Mouse (Mus musculus) ES-CJ7 (cell line): ENCODE results near the gene Gm17359.

Experiments
- DNase-seq: peaks from one replicate; pipeline ENCODE4 v3.0.0; 2011; ENCODE audit warnings: low read depth, low spot score

Gene Gm17359

DNA sequence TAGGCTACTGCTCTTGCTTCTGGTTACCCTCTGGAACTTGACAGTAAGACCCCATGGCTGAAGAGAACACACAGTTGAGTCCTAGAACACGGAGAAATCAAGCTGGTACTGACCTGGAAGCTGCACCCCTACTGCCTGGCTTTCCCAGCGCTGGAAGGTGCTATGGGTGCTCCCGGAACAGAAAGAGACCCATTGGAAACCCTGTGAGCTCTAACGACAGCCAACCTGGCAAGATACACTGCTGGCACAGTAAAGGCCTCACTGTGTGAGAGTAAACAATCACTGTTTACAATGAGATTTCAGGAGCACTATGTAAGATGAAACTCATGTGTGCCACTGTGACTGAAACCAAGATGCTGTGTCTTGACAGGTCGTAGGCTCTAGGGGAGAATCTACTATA lies 78.6 kb downstream of the Gm17359 start:
- DNase-seq, result no peak

DNA sequence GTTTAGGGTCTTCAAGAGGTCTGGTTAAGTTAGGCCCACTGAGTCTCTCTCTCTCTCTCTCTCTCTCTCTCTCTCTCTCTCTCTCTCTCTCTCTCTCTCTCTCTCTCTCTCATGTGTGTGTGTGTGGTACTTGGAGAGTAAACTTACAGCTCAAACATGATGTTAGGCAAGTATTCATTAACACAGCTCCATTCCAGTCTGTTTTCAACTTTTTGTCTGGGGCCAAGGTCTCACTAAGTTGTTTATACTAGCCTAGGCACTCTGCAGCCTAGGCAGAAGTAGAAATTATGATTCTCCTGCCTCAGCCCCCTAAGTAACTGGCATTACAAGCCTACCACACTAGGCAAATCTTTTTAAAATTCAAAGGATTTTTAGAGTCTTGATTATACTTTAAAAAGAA lies 79.5 kb downstream of the Gm17359 start:
- DNase-seq, result no peak

DNA sequence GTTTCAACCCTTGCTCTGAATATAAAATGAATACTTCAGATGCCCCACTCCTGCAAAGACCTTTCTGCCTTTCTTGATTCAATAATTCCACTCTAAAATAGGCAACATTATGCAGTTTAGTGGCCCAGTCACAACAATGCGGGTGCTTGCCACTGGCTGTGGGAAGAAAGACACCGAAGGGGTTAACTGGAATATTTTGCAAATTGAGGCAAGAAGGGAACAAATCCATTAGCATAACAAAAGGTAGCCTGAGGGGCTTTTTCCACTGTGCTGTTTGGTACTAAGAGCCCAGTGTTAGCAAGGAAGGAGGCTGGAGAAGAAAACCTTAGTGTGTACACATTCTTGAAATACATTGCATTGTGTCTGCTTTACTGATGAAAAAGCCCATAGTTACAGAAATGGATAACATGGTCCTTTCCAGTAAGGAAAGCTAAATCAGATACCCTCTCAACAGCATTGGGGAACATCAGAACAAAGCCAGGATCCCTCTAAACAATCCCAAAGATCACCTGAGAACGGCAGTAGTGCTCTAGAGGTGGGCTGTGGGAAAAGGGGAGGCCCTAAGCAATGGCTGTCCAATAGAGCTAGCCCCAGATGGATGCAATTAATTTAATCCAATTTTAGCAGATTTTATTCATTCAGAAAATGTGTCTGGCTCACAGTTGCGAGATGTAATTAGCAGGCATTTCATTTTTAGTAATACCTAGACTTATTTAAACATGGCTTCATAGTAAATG lies 80.7 kb downstream of the Gm17359 start:
- DNase-seq, result peak; percentile 86

DNA sequence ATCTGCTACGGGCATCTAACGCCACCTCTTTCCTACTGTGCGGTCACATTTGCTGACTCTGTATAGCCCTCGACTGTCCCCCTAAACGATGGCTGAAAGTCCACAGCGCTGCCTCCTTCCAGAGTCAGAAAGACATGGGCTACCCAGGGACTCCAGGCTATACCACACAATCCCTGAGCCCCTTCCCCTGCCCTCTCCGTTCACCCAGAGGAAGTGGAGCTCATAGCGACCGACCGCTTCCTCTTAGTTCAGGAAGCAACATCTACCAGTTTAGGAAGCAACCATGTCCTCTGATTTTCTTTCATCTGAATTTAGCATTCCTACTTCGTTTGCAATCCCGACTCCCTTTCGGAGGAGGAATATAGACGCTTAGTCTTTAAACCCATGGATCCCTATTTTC lies 82.5 kb downstream of the Gm17359 start:
- DNase-seq, result no peak

DNA sequence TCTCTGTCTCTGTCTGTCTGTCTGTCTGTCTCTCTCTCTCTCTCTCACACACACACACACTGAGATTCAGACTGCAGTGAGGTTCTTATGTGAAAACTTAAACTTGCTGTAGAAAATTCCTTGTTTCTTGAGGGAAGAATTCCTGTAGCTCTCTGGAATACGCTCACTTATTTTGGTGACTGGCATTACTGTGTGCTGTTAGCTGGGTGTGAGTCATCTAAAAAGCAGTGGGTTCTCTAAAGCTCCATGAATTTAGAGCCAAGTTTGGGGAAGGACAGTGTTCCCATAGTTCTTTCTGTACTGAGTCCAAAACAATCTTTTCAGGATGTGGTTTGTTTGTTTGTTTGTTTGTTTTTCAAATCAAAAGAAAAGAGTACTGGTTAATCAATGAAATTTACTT lies 89.0 kb downstream of the Gm17359 start:
- DNase-seq, result no peak

DNA sequence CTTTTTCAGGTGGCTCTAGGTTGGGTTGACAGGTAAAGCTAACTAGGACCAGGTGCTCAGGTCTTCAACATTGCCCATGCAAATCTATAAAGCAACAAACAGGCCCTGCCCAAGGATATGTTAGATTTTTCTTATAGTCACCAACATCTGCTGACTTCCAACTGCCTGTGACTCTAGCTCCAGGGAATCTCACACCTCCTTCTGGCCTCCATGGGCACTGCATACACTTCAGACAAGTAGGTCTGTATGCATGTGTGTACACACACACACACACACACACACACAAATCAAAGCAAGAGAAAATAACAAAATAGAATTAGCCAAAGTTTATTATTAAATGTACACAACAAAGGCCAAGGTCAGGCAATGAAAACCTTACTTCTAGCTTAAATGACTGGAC lies 97.1 kb downstream of the Gm17359 start:
- DNase-seq, result peak; percentile 42

DNA sequence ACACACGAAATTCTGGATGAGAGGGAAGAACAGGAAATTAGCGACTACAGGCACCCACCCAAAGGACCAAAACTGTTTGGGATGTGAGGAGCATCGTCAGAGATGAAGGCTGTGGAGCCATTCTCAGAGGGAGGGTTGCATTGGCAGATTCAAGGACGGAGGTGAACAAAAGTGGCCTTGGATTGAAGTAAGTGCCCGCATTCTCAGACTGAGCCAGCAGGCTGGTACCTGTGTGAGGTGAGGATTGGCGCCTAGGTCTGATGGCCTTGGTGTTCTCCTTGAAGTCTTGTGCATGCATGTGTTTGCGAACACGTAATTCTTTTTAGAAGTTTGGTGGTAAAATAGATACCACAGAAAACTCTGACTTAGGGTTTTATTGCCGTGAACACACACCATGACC lies 98.0 kb downstream of the Gm17359 start:
- DNase-seq, result peak; percentile 48

DNA sequence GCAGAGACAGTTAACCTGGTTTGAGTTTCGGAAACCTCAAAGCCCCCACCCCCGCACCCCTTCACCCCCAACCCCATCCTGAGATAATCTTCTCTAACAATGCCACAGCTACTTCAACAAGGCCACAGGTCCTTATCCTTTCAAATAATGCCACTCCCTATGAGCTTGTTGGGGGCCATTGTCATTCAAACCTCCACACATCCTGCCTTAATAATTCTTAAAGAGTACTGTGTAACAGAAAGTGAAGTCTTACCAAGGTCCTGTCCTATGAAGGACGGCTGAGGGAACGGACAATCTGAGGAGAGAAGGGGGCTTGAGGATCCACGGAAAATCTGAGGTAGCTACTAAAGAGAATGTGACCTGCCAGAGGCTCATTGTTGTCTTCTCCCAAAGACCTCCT lies 98.5 kb downstream of the Gm17359 start:
- peak; percentile 90 for DNase-seq

DNA sequence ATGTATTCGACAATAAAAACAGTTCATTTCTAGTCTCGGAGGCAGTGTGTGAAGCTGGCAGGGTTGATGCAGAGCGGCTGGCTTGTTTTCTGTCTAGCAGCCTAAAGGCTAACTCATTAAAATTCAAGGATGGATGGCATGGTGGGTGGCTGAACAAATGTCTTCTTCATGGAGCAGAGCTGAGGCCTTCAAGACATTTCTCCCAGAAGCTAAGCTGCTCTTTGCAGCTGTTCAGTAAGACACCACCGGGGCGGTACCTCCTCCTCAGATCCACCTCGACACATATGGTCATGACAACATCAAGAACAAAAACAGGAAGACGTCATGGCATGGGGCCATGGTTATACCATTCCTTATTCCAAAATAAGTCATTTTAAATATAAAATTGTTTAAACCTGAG lies 99.7 kb downstream of the Gm17359 start:
- no peak for DNase-seq

DNA sequence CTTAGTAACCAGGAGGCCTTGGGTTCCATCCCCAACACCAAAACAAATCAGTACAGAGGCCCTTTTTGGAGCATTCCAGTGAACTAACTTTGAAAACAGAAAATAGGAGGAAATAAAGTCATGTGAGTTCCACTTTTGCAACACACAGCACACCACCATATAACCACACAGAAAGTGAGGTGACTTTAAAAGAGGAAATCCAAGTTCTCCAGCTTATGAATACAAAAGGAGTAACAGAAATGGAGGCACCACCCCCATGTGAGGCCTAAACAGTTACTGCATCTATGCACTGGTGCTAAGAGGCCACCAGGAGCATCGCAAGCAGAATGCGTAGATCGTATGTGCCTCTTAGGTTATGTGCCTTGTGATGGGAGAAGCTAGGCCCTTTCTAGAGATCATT lies 101.8 kb downstream of the Gm17359 start:
- DNase-seq, result no peak

DNA sequence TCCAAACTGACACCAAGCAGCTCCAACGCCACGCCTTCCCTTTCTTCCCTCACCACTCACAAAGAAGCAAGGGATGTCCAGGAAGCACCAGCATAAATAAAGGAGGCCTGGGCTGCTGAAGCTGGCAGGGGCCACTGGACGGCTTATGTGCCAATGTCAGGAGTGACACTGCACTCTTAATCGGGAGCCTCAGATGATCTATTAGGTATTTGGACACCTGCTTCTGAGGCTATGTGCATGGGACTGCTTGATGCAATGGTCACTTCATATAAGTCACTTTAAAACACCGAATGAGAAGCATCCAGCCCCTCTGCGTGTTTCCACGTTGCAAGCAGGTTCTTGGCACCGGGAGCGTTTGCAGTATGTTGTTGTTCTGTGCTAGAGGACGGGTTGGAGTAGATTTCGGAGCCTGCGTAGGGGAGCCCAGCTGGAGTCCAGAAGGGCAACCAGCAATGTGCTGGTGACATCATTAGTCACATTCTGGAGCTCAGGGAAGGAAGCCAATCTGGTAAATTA lies 104.6 kb downstream of the Gm17359 start:
- no peak for DNase-seq

DNA sequence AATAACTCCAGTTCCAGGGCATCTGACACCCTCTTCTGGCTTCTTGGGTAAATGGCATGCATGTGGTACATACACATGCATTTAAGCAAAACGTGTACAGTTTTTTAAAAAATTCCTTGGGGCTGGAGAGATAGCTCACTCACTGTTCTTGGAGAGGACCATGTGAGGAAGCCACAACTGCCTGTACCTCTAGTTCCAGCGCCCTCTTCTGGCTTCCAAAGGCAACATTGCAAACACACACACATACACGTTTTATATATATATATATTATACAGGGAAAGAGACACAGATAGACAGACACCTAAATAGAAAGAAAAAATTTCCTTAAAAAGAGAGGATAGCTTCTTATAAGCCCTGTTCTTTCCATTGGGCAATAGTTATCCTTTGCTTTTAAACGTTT lies 107.4 kb downstream of the Gm17359 start:
- DNase-seq, result peak; percentile 37

DNA sequence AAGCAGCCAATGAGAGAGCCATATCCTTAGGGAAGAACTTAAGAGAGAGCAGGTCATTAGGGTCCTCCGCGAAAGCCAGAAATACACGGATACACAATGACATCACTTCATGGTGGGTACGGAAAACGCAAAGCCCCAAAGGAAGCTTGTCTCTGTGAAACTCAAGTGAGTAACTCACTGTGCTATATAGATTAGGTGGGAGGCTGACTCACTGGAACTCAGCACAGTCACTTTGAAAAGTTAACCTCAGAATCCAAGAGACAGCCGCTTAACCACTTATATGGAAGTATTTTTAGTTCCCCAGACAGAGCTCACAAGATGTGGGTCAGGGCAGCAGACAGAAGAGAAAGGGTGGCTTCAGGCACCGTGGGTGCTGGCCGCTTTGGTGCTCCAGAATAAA lies 108.6 kb downstream of the Gm17359 start:
- no peak for DNase-seq

DNA sequence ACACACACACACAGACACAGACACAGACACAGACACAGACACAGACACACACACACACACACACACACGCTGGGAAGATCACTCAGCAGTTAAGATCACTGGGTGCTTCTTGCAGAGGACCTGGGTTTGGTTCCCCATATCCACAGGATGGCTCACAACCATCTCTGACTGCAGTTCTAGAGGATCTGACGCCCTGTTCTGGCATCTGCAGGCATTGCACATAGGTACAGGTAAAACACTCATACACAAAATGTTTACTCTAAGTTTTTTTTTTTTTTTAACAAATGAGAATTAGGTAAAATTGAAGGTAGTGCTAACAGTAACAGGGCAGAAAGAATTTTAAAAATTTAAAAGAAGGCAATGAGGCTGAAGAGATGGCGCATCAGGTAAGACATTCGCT lies 109.7 kb downstream of the Gm17359 start:
- DNase-seq, result peak; percentile 67

DNA sequence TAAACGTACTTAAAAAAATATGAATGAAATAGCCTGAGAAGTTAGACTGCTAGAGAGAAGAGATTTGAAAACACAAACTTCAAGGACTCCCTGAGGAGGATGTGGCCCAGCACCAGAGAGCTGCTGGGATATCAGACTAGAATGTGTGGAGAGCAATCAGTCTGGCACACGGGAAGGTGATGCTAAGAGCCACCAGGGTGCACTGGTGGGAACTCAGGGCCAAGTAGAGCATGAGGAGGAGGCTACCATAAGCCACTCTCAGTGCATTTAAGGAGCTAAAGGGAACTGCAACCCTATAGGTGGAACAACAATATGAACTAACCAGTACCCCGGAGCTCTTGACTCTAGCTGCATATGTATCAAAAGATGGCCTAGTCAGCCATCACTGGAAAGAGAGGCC lies 110.2 kb downstream of the Gm17359 start:
- peak; percentile 31 for DNase-seq

DNA sequence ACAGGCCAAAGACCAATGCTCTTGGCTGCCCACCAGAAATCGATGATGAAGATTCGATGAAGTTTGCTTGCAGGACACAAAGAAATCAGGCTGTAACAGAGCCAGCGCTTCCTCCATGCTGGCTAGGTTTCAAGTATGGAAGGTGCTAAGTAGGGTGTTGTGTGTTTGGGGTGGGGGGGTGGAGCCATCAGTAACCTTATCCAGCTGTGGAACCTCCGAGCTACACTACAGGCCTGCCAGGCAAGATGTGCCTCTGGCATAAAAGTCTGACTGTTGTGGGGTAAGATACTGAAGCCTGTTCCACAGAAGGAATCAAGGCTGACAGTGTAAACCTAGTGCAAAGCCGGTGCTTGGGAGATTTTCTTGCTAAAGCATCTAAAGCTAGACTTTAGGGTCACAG lies 112.0 kb downstream of the Gm17359 start:
- DNase-seq, result no peak

DNA sequence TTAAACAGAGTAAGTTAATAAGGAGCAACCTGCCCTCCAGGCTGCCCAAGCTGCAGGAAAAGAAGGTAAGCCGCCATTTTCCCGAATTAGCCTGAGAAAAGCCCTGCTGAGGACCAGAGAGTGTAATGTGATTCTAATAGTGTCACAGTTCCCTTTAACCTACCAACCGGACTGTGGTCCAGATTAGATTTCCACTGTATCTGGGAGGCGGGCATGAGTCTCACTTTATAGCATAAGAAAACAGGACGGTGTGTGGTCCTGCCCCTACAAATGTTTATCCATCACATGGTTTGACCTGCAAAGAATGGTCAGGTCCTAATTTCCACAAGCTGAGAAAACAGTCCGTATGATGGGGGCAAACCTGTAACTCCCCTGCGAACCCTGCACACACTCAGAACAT lies 112.9 kb downstream of the Gm17359 start:
- DNase-seq, result no peak

DNA sequence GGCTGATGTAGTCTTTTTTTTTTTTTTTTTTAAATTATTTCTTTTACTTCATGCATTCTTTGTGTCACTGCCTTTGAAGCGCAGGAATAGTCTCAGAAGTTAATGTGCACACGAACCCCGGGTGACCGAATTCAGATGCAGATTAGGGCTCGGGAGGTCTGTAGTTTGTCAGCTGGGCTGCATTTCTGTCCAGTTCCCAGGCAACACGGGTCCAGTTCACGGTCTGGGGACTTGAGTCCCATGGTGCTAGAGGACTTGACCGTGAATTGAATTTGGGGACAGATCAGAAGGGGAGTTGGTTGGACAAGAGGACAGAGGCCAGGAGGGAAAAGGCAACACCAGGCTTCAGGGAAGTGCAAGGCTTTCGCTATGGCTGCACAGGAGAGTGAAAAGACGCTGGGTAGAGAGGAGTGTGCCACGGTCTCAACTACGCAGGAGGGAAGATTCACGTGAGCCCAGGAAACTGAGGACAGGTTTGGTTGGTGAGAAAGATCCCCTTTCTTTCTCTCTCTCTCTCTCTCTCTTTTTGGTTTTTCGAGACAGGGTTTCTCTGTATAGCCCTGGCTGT lies 116.3 kb downstream of the Gm17359 start:
- peak; percentile 14 for DNase-seq

DNA sequence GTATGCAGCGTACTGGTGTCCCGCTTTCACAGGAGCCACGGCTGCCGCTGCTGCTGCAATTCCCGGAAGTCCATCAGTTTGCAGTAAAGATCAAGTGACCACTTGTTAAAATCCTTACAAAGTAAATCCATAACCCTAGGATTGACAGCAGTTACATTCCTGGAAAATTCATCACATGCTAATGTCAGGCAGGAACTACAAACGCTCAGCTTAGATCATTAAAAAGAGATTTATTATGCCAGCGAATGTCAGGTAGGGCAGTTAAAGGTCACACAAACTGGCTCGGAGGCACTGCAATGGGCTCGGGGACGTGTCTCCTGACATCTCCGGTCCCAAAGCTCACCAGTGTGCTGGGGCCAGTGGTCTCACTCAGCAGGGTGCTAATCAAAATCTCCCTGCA lies 119.3 kb downstream of the Gm17359 start:
- DNase-seq, result no peak

DNA sequence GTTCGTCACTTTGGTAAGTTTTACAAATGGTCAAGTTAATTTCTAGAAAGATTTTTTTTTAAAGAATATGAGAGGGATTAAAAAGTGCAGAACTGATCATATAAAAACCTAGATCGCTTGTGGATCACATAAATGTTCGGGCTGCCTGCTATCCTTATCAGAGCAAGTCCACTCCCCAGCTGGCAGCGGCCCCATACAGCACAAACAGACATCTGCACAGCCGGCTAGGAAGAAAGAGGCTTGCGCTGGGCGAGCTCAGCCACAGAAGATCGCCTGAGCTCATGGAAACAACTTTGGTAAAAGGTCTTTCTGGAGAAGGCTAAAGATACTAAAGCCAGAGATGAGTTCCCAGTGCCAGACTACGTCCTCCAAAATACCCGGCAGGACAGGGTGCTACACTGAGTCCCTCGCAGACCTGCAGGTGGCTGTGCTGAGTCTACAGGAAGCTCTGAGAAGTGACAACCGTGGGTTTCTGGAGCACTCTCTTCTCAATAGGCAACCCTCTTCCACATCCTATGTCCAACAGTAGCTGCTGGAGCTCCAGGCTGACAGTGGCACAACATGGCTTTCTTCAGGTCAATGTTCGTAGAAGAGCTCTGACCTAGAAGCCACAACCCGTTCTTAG lies 122.3 kb downstream of the Gm17359 start:
- no peak for DNase-seq

DNA sequence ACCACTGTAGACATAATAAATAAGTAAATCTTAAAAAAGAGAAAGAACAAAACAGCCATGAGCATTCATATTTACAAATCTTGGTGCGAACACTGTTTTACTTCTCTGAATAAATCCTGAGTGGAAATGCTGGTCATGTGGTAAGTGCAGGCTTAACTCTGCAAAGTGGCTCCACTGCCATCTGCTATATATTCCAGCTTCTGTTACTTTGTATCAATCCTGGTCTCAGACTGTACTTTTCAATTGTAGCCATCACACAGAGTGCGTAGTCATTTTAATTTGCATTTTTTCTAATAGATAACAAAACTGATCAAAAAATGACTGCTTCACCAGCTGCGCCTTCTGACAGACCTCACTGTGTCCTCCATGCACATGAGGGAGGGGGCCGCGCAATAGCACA lies 133.0 kb downstream of the Gm17359 start:
- no peak for DNase-seq

DNA sequence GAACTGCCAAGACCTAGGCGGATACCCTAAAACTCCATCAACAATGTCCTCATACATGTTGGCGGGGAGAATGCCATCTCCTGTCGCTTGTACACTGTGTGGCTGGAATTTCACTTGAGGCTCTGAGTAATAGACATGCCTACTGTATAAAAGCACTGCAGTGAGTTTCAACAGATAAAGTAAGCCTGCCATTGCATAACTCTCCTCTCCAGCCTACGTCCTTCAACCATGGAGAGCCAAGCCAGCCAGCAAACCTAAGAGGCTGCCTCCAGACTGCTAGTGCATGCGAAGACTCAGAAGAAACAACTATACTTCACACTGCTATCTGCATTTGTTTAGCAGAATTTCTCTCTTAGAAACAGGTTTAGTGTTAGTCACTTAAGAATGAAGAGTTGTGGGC lies 135.9 kb downstream of the Gm17359 start:
- DNase-seq, result no peak

DNA sequence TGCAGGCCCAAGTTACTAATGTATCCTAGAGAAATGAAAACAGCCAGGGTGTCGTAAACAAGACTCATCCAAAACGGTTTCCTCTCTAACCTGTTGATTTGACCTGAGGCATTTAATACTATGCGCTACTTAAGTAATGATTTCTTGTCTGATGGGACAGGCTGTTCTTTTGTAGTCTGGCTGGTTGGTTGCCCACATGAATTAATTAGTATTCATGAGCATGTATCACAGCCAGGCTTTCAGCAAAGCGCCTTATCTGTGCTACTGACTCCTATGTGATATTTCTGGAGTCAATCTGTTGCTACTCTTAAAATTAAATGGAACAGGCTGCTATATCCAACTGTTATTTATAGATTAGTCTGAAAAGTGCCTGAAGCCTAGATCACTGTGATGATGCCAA lies 138.4 kb downstream of the Gm17359 start:
- DNase-seq, result no peak
